In the genomic region with DNA sequence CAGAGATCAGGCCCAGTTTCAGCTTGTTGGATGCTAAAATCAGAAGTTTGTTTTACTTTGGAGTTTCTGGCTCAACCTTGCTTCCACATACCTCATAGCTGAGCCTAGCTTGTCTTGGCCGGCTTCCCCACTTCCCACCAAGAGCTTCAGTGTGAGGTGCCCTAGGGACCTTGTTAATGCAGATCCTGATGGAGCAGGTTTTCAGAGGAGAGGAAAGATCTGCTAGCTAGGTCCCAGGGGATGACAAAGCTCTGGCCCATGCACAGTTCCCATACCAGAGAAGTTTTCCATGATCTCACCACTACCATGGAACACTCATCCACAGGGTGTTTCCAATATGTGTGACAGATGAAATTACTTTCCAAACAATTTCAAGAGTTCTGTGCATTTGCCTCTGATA, we compare ENCODE assay signal across 23 mouse cellular contexts.
DNase-seq lines count a peak whose midpoint lies in the region; ATAC-seq and TF ChIP-seq lines count a peak whose summit lies in the region.
"Had no signal": no experiment of that assay in that cellular context is flagged by ENCODE, and none has a peak within 500 bp of the region (broad histone marks: within the 10 kb centered on the region; RNA-seq: fewer than 3 reads in every experiment).

No protein-coding gene starts in this region.

- H3K36me3 ChIP-seq in heart, embryonic 12.5 days: no peaks in the 10 kb centered on the region
- no peaks in the 10 kb centered on the region for H3K36me3 ChIP-seq in kidney, postnatal 0 days (ENCODE audit: insufficient read depth, low read length)
- no peaks in the 10 kb centered on the region for H3K36me3 ChIP-seq in limb, embryonic 15.5 days
- H3K36me3 ChIP-seq: heart, embryonic 15.5 days; intestine, embryonic 15.5 days; liver, embryonic 12.5 days; midbrain, embryonic 13.5 days; neural tube, embryonic 13.5 days had no signal

- TF ChIP-seq CTCF in kidney, postnatal 0 days (IDR thresholded peaks at IDR 0.05; ENCODE audit: low read depth): no peak

- no peak overlapping the region for H3K9ac ChIP-seq in heart, embryonic 12.5 days
- H3K9ac ChIP-seq in kidney, postnatal 0 days (ENCODE audit: low read depth, low read length): no peak overlapping the region
- H3K9ac ChIP-seq in limb, embryonic 15.5 days: no peak overlapping the region
- H3K9ac ChIP-seq: forebrain, embryonic 13.5 days; heart, embryonic 15.5 days; intestine, embryonic 15.5 days; liver, embryonic 12.5 days; midbrain, embryonic 13.5 days; neural tube, embryonic 13.5 days had no signal

- WGBS in heart, embryonic 12.5 days: 96% methylated on average over 1 of the region's 1 CpGs
- WGBS in kidney, postnatal 0 days: 80% methylated on average over 1 of the region's 1 CpGs
- WGBS in limb, embryonic 15.5 days: 72% methylated on average over 1 of the region's 1 CpGs

- no peak overlapping the region for H3K4me3 ChIP-seq in heart, embryonic 12.5 days
- H3K4me3 ChIP-seq in kidney, postnatal 0 days (replicated peaks; ENCODE audit: low read depth, low read length): no peak overlapping the region
- H3K4me3 ChIP-seq in limb, embryonic 15.5 days: no peak overlapping the region
- H3K4me3 ChIP-seq: forebrain, embryonic 13.5 days; heart, embryonic 15.5 days; intestine, embryonic 15.5 days; liver, embryonic 12.5 days; midbrain, embryonic 13.5 days; neural tube, embryonic 13.5 days had no signal

- no peak overlapping the region for H3K27ac ChIP-seq in heart, embryonic 12.5 days (ENCODE audit: poor library complexity, severe bottlenecking)
- H3K27ac ChIP-seq in kidney, postnatal 0 days: no peak overlapping the region
- no peak overlapping the region for H3K27ac ChIP-seq in limb, embryonic 15.5 days
- H3K27ac ChIP-seq: forebrain, embryonic 13.5 days; heart, embryonic 15.5 days; intestine, embryonic 15.5 days; liver, embryonic 12.5 days; macrophage; midbrain, embryonic 13.5 days; neural tube, embryonic 13.5 days had no signal

- H3K27me3 ChIP-seq in heart, embryonic 12.5 days (replicated peaks): no peaks in the 10 kb centered on the region
- no peaks in the 10 kb centered on the region for H3K27me3 ChIP-seq in kidney, postnatal 0 days (ENCODE audit: insufficient read depth, low read length)
- H3K27me3 ChIP-seq in limb, embryonic 15.5 days: no peaks in the 10 kb centered on the region
- H3K27me3 ChIP-seq: forebrain, embryonic 13.5 days; heart, embryonic 15.5 days; intestine, embryonic 15.5 days; liver, embryonic 12.5 days; midbrain, embryonic 13.5 days; neural tube, embryonic 13.5 days had no signal

- no peaks in the 10 kb centered on the region for H3K9me3 ChIP-seq in heart, embryonic 12.5 days (replicated peaks)
- no peaks in the 10 kb centered on the region for H3K9me3 ChIP-seq in kidney, postnatal 0 days (replicated peaks; ENCODE audit: low read length)
- no peaks in the 10 kb centered on the region for H3K9me3 ChIP-seq in limb, embryonic 15.5 days
- H3K9me3 ChIP-seq: forebrain, embryonic 13.5 days; heart, embryonic 15.5 days; intestine, embryonic 15.5 days; liver, embryonic 12.5 days; midbrain, embryonic 13.5 days; neural tube, embryonic 13.5 days had no signal

- H3K4me1 ChIP-seq in heart, embryonic 12.5 days (replicated peaks): no peaks in the 10 kb centered on the region
- no peaks in the 10 kb centered on the region for H3K4me1 ChIP-seq in kidney, postnatal 0 days (replicated peaks; ENCODE audit: insufficient read depth, low read length)
- H3K4me1 ChIP-seq in limb, embryonic 15.5 days: no peaks in the 10 kb centered on the region
- H3K4me1 ChIP-seq: forebrain, embryonic 13.5 days; heart, embryonic 15.5 days; intestine, embryonic 15.5 days; liver, embryonic 12.5 days; midbrain, embryonic 13.5 days; neural tube, embryonic 13.5 days had no signal

- peak; percentile 94 for DNase-seq in heart, adult 11 months
- peak; percentile 18 for DNase-seq in kidney, postnatal 0 days (ENCODE audit: low spot score)
- no peak for DNase-seq in kidney, postnatal 25 days
- peak; percentile 11 to 18 for DNase-seq in heart, postnatal 14 days
- DNase-seq in right cerebral cortex, postnatal 14 days: no peak
- DNase-seq: adrenal gland, postnatal 36 days; B cell, adult 2 months; cerebellum, adult 18-20 months; cerebellum, postnatal 10 days; kidney, adult 9 months; lung, adult 18-20 months; thymus, postnatal 4 days had no signal

- H3K4me2 ChIP-seq in heart, embryonic 12.5 days: no peak overlapping the region
- H3K4me2 ChIP-seq in kidney, postnatal 0 days (ENCODE audit: low read length): no peak overlapping the region
- no peak overlapping the region for H3K4me2 ChIP-seq in limb, embryonic 15.5 days
- H3K4me2 ChIP-seq: forebrain, embryonic 13.5 days; heart, embryonic 15.5 days; intestine, embryonic 15.5 days; liver, embryonic 12.5 days; midbrain, embryonic 13.5 days; neural tube, embryonic 13.5 days had no signal

- intact Hi-C loops in heart, postnatal 14 days (cut with DNase I): no loop called here

- no peak for ATAC-seq in heart, embryonic 12.5 days (ENCODE audit: insufficient number of reproducible peaks, low FRiP score)
- ATAC-seq in kidney, postnatal 0 days (replicated peaks; ENCODE audit: low FRiP score, low read depth): no peak
- peak; percentile 82 for ATAC-seq in limb, embryonic 15.5 days (ENCODE audit: insufficient number of reproducible peaks, low FRiP score, low TSS enrichment, low read depth)
- ATAC-seq: forebrain, embryonic 13.5 days; hindbrain, embryonic 16.5 days; intestine, embryonic 15.5 days; liver, embryonic 12.5 days; lung, postnatal 0 days; midbrain, embryonic 13.5 days had no signal

Comparison
In these comparisons a context has a peak if more than half of its experiments do, and no peak if none do; other contexts are left out.
1. DNase-seq: peak in heart, adult 11 months (single experiment), kidney, postnatal 0 days (single experiment) and heart, postnatal 14 days (2 of 2); none in kidney, postnatal 25 days (0 of 2) and right cerebral cortex, postnatal 14 days (single experiment).